Mouse (Mus musculus): ENCODE results near the gene Lgi1.

- no peak for TF ChIP-seq GATA1 (IDR thresholded peaks at IDR 0.05; ENCODE audit: borderline replicate concordance, low read length)
- TF ChIP-seq FLI1 (IDR thresholded peaks at IDR 0.05; ENCODE audit: low read length), result no peak
Observed at GRCm38 (mm10) chr19:38253796-38254195, 10.5 kb upstream of the Lgi1 start.

Data from megakaryocyte, embryonic 14.5 days (primary cell).